Mouse (Mus musculus): ENCODE measurements around the gene Ksr1. TPM values are rescaled to one million over a fixed set of nuclear protein-coding genes. Genes with fewer than 3 reads are reported as not detected.

Ksr1 gene
- polyA plus RNA-seq, 1 experiment, result 20.6 TPM

GRCm38 (mm10) chr11:79101568-79101967 lies 44.6 kb downstream of the Ksr1 start:
- Histone ChIP-seq H3K4me2 (ENCODE audit: low read depth) (no peak overlapping the region), H3K79me2 (ENCODE audit: control insufficient read depth, insufficient read depth) (no peaks in the 10 kb centered on the region), H3K4me3 (no peak overlapping the region), H3K27me3 (ENCODE audit: control insufficient read depth, insufficient read depth, insufficient read length) (no peaks in the 10 kb centered on the region), H3ac (ENCODE audit: control insufficient read depth, insufficient read length) (no peak overlapping the region), H3K36me3 (ENCODE audit: control insufficient read depth, insufficient read depth) (no peaks in the 10 kb centered on the region)
- no peak for TF ChIP-seq TCF12 (IDR thresholded peaks at IDR 0.05; ENCODE audit: insufficient read depth, poor library complexity, severe bottlenecking)
- no peak for TF ChIP-seq USF1 (IDR thresholded peaks at IDR 0.05; ENCODE audit: low read depth)
- TF ChIP-seq TCF3 (IDR thresholded peaks at IDR 0.05; ENCODE audit: insufficient read length, low read depth), result no peak
- no peak for TF ChIP-seq E2F4 (IDR thresholded peaks at IDR 0.05; ENCODE audit: insufficient read depth)
- TF ChIP-seq REST (IDR thresholded peaks at IDR 0.05; ENCODE audit: insufficient read depth, insufficient read length), result no peak
- TF ChIP-seq MYOG (IDR thresholded peaks at IDR 0.05; ENCODE audit: control insufficient read depth in 1 of 3, insufficient read depth in 1 of 3, insufficient read length in 2 of 3, low read depth in 2 of 3), result no peak
- TF ChIP-seq MYOD1 (IDR thresholded peaks at IDR 0.05; ENCODE audit: control insufficient read depth in 1 of 3, insufficient read length in 2 of 3, low read depth in 2 of 3), result no peak
- no peak for TF ChIP-seq MAX (IDR thresholded peaks at IDR 0.05; ENCODE audit: low read depth)
- no peak for TF ChIP-seq POLR2A (IDR thresholded peaks at IDR 0.05; ENCODE audit: insufficient read length, low read depth)

- TF ChIP-seq REST (IDR thresholded peaks at IDR 0.05; ENCODE audit: insufficient read depth, insufficient read length) (no peak), POLR2A (IDR thresholded peaks at IDR 0.05; ENCODE audit: insufficient read length, low read depth) (no peak), POLR2AphosphoS2 (IDR thresholded peaks at IDR 0.05; ENCODE audit: insufficient read length, low read depth) (no peak), MYOD1 (IDR thresholded peaks at IDR 0.05; ENCODE audit: control insufficient read depth in 1 of 3, insufficient read length in 2 of 3, low read depth in 2 of 3) (no peak), MYOG (IDR thresholded peaks at IDR 0.05; ENCODE audit: control insufficient read depth in 1 of 3, insufficient read depth in 1 of 3, insufficient read length in 2 of 3, low read depth in 2 of 3) (no peak)
- Histone ChIP-seq H3K79me2 (ENCODE audit: control insufficient read depth, insufficient read depth) (no peaks in the 10 kb centered on the region), H3K4me3 (no peak overlapping the region), H3K4me2 (ENCODE audit: low read depth) (no peak overlapping the region), H3ac (ENCODE audit: control insufficient read depth, insufficient read length) (no peak overlapping the region), H3K36me3 (ENCODE audit: control insufficient read depth, insufficient read depth) (no peaks in the 10 kb centered on the region), H3K27me3 (ENCODE audit: control insufficient read depth, insufficient read depth, insufficient read length) (no peaks in the 10 kb centered on the region)
These were observed 47.2 kb downstream of the Ksr1 start for GRCm38 (mm10) chr11:79099032-79099431.

DNA sequence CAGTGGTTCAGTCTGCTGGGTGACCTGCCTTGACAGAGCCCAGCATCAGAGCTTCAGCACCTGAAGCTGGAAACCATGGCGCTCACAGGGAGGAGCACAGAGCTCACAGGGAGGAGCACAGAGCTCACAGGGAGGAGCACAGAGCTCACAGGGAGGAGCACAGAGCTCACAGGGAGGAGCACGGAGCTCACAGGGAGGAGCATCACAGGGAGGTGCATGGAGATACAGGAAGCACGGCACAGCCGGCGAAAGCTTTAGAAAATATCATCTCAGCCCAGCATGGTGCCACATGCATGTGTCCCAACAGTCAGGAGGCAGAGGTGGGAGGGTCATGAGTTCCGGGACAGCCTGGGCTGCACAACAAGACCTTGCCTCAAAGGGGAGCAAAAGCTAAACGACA lies 48.5 kb downstream of the Ksr1 start:
- Histone ChIP-seq H3K36me3 (ENCODE audit: control insufficient read depth, insufficient read depth) (no peaks in the 10 kb centered on the region), H3K27me3 (ENCODE audit: control insufficient read depth, insufficient read depth, insufficient read length) (no peaks in the 10 kb centered on the region), H3K4me2 (ENCODE audit: low read depth) (no peak overlapping the region), H3K79me2 (ENCODE audit: control insufficient read depth, insufficient read depth) (no peaks in the 10 kb centered on the region), H3ac (ENCODE audit: control insufficient read depth, insufficient read length) (no peak overlapping the region), H3K4me3 (no peak overlapping the region)
- TF ChIP-seq POLR2A (IDR thresholded peaks at IDR 0.05; ENCODE audit: insufficient read length, low read depth) (no peak), POLR2AphosphoS2 (IDR thresholded peaks at IDR 0.05; ENCODE audit: insufficient read length, low read depth) (no peak), TCF12 (IDR thresholded peaks at IDR 0.05; ENCODE audit: insufficient read depth, poor library complexity, severe bottlenecking) (no peak), TCF3 (IDR thresholded peaks at IDR 0.05; ENCODE audit: insufficient read length, low read depth) (no peak), REST (IDR thresholded peaks at IDR 0.05; ENCODE audit: insufficient read depth, insufficient read length) (no peak), E2F4 (IDR thresholded peaks at IDR 0.05; ENCODE audit: insufficient read depth) (no peak), MAX (IDR thresholded peaks at IDR 0.05; ENCODE audit: low read depth) (no peak), USF1 (IDR thresholded peaks at IDR 0.05; ENCODE audit: low read depth) (no peak), MYOG (IDR thresholded peaks at IDR 0.05; ENCODE audit: control insufficient read depth in 1 of 3, insufficient read depth in 1 of 3, insufficient read length in 2 of 3, low read depth in 2 of 3) (no peak), CEBPB (IDR thresholded peaks at IDR 0.05; ENCODE audit: insufficient read depth, poor library complexity, severe bottlenecking) (no peak), SRF (IDR thresholded peaks at IDR 0.05; ENCODE audit: control insufficient read depth, insufficient read length, low read depth) (no peak), MYOD1 (IDR thresholded peaks at IDR 0.05; ENCODE audit: control insufficient read depth in 1 of 3, insufficient read length in 2 of 3, low read depth in 2 of 3) (no peak)

GRCm38 (mm10) chr11:79096673-79097072 lies 49.5 kb downstream of the Ksr1 start:
- Histone ChIP-seq H3K79me2 (ENCODE audit: control insufficient read depth, insufficient read depth) (no peaks in the 10 kb centered on the region), H3K4me2 (ENCODE audit: low read depth) (no peak overlapping the region), H3K36me3 (ENCODE audit: control insufficient read depth, insufficient read depth) (no peaks in the 10 kb centered on the region), H3K27me3 (ENCODE audit: control insufficient read depth, insufficient read depth, insufficient read length) (no peaks in the 10 kb centered on the region), H3K4me3 (no peak overlapping the region), H3ac (ENCODE audit: control insufficient read depth, insufficient read length) (no peak overlapping the region)
- TF ChIP-seq CEBPB (IDR thresholded peaks at IDR 0.05; ENCODE audit: insufficient read depth, poor library complexity, severe bottlenecking) (no peak), REST (IDR thresholded peaks at IDR 0.05; ENCODE audit: insufficient read depth, insufficient read length) (no peak), TCF12 (IDR thresholded peaks at IDR 0.05; ENCODE audit: insufficient read depth, poor library complexity, severe bottlenecking) (no peak), E2F4 (IDR thresholded peaks at IDR 0.05; ENCODE audit: insufficient read depth) (no peak), TCF3 (IDR thresholded peaks at IDR 0.05; ENCODE audit: insufficient read length, low read depth) (no peak), POLR2A (IDR thresholded peaks at IDR 0.05; ENCODE audit: insufficient read length, low read depth) (no peak), POLR2AphosphoS2 (IDR thresholded peaks at IDR 0.05; ENCODE audit: insufficient read length, low read depth) (no peak)

DNA sequence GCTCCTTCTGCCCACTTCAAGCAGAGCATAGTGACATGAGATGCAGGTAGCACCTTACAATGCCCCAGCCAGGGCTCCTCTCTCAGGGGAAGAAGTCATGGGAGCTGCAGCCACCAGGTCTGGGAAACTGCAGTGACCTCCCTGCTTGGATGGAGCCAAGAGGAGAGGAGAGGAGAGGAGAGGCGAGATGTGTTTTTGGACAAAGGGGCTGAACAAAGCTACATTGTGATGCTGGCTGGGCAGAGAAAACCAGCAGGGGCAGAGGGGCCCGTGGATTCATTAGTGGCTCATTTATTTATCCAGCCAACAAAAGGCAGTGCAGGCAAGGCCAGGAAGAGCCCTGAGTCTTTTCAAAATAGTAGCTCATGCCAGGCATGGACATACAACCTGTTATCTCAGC lies 50.5 kb downstream of the Ksr1 start:
- no peak overlapping the region for H3K4me3 ChIP-seq
- no peaks in the 10 kb centered on the region for H3K79me2 ChIP-seq (ENCODE audit: control insufficient read depth, insufficient read depth)

More for the DNA sequence above, 50.5 kb downstream of the Ksr1 start:
- Histone ChIP-seq H3K36me3 (ENCODE audit: control insufficient read depth, insufficient read depth) (no peaks in the 10 kb centered on the region), H3K27me3 (ENCODE audit: control insufficient read depth, insufficient read depth, insufficient read length) (no peaks in the 10 kb centered on the region), H3K4me2 (ENCODE audit: low read depth) (no peak overlapping the region), H3ac (ENCODE audit: control insufficient read depth, insufficient read length) (no peak overlapping the region)
- no peak for TF ChIP-seq POLR2A (IDR thresholded peaks at IDR 0.05; ENCODE audit: insufficient read length, low read depth)
- no peak for TF ChIP-seq TCF3 (IDR thresholded peaks at IDR 0.05; ENCODE audit: insufficient read length, low read depth)
- no peak for TF ChIP-seq REST (IDR thresholded peaks at IDR 0.05; ENCODE audit: insufficient read depth, insufficient read length)
